Mouse (Mus musculus) bone marrow, adult 2 months (tissue): Measurements from ENCODE around the gene Bcar3. TPM values are rescaled to one million over a fixed set of nuclear protein-coding genes. Genes with fewer than 3 reads are reported as not detected.

Source experiments
- H3K27ac ChIP-seq: fragments of 200-500 bp; 2 replicates; pipeline ENCODE4 v1.5.1; 2012; ENCODE audit warnings: low read depth, mild to moderate bottlenecking, control low read depth, inconsistent platforms, low read length; ENCODE audit not compliant: control insufficient read depth, poor library complexity, insufficient read depth
- H3K4me1 ChIP-seq: fragments of 200-500 bp; 2 replicates; pipeline ENCODE4 v1.6.1; 2011; ENCODE audit warnings: low read length; ENCODE audit not compliant: control insufficient read depth, insufficient read depth
- H3K4me3 ChIP-seq: fragments of 200-500 bp; replicated peaks from 2 replicates; pipeline ENCODE3; 2011; ENCODE audit warnings: mild to moderate bottlenecking, low read depth, low read length, control low read depth; ENCODE audit not compliant: control insufficient read depth
- CTCF ChIP-seq: fragments of 200-500 bp; IDR thresholded peaks from 2 replicates; pipeline ENCODE4 v1.5.1; 2011; ENCODE audit warnings: low read length, control low read depth; ENCODE audit not compliant: control insufficient read depth, insufficient read depth
- POLR2A ChIP-seq: fragments of 200-500 bp; IDR thresholded peaks from 2 replicates; pipeline ENCODE4 v1.6.1; 2011; ENCODE audit warnings: low read depth, mild to moderate bottlenecking, control low read depth, low read length, borderline replicate concordance; ENCODE audit not compliant: control insufficient read depth
- WGBS: fragments of 180-500 bp; shearing (Covaris S2); methylation state at CpG from one replicate; pipeline ENCODE4 v1.1.7; 2018; 5-methylcytosine and 5-hydroxymethylcytosine counted together
- polyA plus RNA-seq: library from polyadenylated mRNA; stranded (reverse); fragments of >200 nt; gene quantifications from 2 replicates; pipeline ENCODE4 v1.2.4, GENCODE M21; 2011; ENCODE audit warnings: low replicate concordance; ENCODE audit not compliant: missing spikeins, insufficient read depth, insufficient read length

Bcar3 gene
- polyA plus RNA-seq, 1 experiment: 2.2 TPM

GRCm38 (mm10) chr3:122300983-122301919 is 7.3 kb downstream of the Bcar3 start:
- TF ChIP-seq POLR2A: no peak
- TF ChIP-seq CTCF: no peak

GRCm38 (mm10) chr3:122304560-122304959 is 10.6 kb downstream of the Bcar3 start:
- TF ChIP-seq POLR2A: no peak
- no peak for TF ChIP-seq CTCF
- no peak overlapping the region for H3K4me3 ChIP-seq
- no peak overlapping the region for H3K27ac ChIP-seq
- 74% methylated on average over 4 of the region's 4 CpGs for WGBS
- H3K4me1 ChIP-seq: no peaks in the 10 kb centered on the region

More at GRCm38 (mm10) chr3:122300983-122301919, 7.3 kb downstream of the Bcar3 start:
- H3K4me3 ChIP-seq: no peak overlapping the region
- H3K27ac ChIP-seq: no peak overlapping the region
- no peaks in the 10 kb centered on the region for H3K4me1 ChIP-seq
- 37% methylated on average over 9 of the region's 9 CpGs for WGBS

GRCm38 (mm10) chr3:122307894-122308671 is 14.1 kb downstream of the Bcar3 start:
- 45% methylated on average over 4 of the region's 4 CpGs for WGBS
- no peak for TF ChIP-seq POLR2A
- no peak for TF ChIP-seq CTCF
- Histone ChIP-seq H3K4me1 (no peaks in the 10 kb centered on the region), H3K27ac (no peak overlapping the region), H3K4me3 (no peak overlapping the region)

- H3K4me1 ChIP-seq: no peaks in the 10 kb centered on the region
- H3K4me3 ChIP-seq: no peak overlapping the region
- WGBS: 3% methylated on average over 6 of the region's 6 CpGs
- H3K27ac ChIP-seq: no peak overlapping the region
- TF ChIP-seq CTCF (no peak), POLR2A (no peak)
These were observed 15.0 kb downstream of the Bcar3 start for GRCm38 (mm10) chr3:122308981-122309380.

DNA sequence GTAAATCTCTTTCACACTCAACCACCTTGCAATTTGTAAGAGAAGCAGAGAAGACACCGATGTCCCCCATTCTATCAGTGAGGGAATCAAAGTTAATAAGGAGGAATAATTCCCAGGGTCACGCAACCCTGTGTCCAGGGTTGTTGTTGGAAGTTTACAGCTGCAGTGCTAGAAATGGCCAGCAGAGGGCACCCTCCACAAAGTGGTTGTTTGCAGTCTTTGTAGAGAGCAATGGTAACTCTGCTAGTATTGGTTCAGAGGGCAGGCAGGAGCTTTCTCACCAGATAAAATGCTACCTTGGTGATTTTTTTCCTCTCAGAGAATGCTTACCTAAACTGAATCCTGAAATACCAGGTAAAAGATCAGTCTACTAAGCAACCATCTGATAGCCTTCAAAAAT is 18.1 kb downstream of the Bcar3 start:
- Histone ChIP-seq H3K4me1 (no peaks in the 10 kb centered on the region), H3K27ac (no peak overlapping the region), H3K4me3 (no peak overlapping the region)
- TF ChIP-seq CTCF: peak; percentile 86
- TF ChIP-seq POLR2A: no peak
- 30% methylated on average over 2 of the region's 2 CpGs for WGBS

DNA sequence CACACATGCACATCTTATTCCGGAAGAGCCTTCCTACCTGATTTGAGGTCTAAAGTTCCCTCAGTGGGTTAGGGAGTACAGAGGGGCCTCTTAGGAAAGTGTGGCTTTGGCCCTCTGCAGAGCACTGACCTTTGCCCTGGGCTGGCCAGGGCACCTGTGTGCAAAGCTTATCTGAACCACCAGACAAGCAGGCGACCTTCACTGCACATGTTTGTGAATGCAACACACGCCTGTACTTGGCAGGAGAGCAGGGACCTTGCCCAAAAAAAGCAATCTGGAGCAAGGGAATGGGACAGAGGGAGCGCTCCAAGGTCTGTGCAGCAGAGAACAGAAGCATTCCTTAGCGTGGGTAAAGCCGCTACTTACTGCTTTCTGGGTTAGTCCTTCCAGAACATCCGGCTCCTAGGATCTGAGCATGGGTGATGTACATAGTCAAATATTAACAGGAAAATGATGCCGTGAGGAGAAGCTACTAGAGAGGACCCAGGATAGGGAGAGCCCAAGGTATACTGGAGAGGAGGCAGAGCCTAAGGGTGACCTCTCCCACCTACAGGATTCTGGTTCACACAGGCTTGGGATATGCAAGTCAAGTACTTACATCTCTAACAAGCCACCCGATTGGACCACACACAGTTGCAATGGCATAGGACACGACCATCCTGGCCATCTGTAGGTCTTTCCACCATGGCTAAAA is 19.1 kb downstream of the Bcar3 start:
- no peak overlapping the region for H3K4me3 ChIP-seq
- 85% methylated on average over 10 of the region's 10 CpGs for WGBS
- TF ChIP-seq POLR2A (no peak), CTCF (no peak)
- H3K27ac ChIP-seq: no peak overlapping the region
- no peaks in the 10 kb centered on the region for H3K4me1 ChIP-seq

DNA sequence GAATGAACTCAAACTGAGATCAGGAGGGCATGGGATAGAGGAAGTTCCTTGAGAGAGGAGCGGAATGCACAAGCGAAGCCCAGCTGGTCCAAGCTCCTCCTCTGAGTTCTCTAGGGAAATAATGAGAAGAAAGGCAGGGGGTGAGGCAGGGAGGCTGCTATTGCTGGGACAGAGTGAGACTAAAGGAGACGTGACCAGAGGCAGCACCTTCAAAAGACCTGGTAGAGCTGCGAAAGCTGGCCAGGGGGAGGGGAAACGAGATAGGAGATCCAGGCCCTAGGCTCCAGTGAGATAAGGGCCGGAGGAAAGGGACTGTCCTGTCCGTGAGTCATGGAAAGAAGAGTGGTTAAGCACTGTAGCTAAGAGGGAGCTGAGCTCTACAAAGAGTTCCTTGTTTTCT is 20.0 kb downstream of the Bcar3 start:
- Histone ChIP-seq H3K4me1 (no peaks in the 10 kb centered on the region), H3K4me3 (no peak overlapping the region), H3K27ac (no peak overlapping the region)
- no peak for TF ChIP-seq POLR2A
- TF ChIP-seq CTCF: no peak
- WGBS: 55% methylated on average over 7 of the region's 7 CpGs
